Mouse (Mus musculus): ENCODE data around the gene Ddx1. TPM values are rescaled to one million over a fixed set of nuclear protein-coding genes. Genes with fewer than 3 reads are reported as not detected.
"Not testable (repeated sequence)": the region's sequence is repeated elsewhere in the genome, so short reads cannot be mapped to it uniquely, and the experiment has no call there.

Gene Ddx1
- total RNA-seq, 2 experiments from 2014 or later = 127 to 130 TPM

DNA sequence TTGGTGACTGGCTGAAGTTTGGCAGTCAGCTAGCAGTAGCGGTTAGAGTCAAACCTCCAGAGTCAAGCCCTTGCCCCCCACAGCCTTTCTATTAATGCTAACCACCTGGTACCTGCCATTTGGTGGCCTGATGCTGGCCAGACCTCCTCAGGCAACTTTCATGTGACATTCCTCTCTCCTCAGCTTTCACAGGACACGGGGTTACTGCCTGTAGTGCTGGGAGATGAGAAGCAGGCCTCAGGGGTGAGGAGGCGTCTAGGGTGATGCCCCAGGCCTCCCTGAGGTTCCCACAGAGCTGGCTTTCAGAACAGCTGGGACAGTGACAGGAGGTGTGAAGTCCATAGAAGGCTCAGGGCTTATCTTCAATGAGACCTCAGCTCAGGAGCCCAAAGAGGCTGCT, 50.9 kb downstream of the Ddx1 start:
- no peak for DNase-seq
- H3K27ac ChIP-seq = no peak overlapping the region
- intact Hi-C loops (cut with DNase I) = no loop called here
- no peak overlapping the region for H3K4me3 ChIP-seq
- TF ChIP-seq CTCF (IDR thresholded peaks at IDR 0.05) = no peak

DNA sequence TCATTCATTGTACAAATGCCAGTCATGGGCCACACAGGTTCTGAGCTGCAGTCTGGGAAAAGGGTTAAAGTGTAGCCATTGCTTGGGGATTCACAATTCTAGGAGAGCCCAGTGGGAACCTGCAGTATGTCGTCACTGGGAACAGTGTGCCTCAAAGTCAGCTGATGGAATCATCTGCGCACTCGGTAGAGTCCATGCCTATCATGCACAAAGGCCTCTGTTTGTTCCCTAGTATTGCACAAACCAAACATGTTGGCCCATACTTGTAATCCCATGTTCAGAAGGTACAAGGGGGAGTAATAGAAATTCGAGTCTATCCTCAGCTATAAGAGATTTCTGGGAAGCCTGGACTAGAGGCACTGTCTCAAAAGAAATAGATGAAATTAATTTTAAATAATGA, 52.9 kb downstream of the Ddx1 start:
- Histone ChIP-seq H3K27ac (no peak overlapping the region), H3K4me3 (no peak overlapping the region)
- DNase-seq = no peak
- intact Hi-C loops (cut with DNase I) = no loop called here
- no peak for TF ChIP-seq CTCF (IDR thresholded peaks at IDR 0.05)

DNA sequence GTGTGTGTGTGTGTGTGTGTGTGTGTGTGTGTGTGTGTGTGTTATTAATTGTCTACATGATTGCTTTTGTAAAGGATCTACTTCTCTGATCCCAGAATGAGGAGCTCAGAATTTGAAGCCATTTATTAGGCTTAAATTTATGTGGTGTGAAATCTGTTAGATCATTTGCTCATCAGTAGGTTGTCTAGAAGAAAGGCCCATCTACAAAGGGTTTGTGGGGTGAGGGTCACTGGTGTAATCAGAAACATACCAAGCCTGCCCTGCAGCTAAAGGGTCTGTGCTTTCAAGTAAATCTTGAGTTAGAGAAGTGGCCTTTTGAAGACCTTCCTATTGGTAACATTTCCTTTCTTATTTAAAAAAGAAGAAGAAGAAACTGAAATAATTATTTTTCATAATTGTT, 53.5 kb downstream of the Ddx1 start:
- DNase-seq = no peak
- intact Hi-C loops (cut with DNase I) = no loop called here
- Histone ChIP-seq H3K27ac (no peak overlapping the region), H3K4me3 (no peak overlapping the region)
- TF ChIP-seq CTCF (IDR thresholded peaks at IDR 0.05) = no peak

DNA sequence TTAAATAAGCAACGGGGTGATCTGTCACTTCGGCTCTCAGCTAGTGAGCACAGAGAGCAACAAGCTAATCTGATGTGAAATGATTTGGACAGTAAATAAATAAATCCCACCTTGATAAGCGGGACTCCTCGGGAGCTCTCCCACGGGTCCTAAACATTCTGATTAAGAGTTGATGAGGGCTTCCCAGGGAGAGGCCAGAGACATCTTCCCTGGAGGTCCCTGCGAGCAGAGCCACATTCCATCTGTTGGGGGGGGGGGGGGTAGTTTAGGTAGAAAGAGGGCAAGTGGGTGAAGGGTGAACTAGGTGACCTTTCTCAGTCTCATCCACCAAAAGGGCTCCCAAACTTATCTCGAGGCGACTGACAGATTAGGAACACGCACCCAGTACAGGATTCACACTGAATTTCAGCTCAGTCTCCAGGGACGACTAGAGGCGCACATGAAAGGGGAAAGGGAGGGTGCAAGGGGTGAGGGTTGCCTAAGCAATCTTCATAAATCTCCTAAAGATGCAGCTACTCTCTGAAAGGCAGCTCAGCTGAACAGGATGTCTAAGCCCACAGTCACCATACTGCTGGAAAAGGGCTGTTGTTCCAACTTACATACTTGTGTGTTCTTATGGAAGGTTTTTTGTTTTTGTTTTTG, 60.8 kb downstream of the Ddx1 start:
- Histone ChIP-seq H3K27ac (no peak overlapping the region), H3K4me3 (no peak overlapping the region)
- TF ChIP-seq CTCF (IDR thresholded peaks at IDR 0.05) = no peak
- DNase-seq = no peak
- intact Hi-C loops (cut with DNase I) = no loop called here

DNA sequence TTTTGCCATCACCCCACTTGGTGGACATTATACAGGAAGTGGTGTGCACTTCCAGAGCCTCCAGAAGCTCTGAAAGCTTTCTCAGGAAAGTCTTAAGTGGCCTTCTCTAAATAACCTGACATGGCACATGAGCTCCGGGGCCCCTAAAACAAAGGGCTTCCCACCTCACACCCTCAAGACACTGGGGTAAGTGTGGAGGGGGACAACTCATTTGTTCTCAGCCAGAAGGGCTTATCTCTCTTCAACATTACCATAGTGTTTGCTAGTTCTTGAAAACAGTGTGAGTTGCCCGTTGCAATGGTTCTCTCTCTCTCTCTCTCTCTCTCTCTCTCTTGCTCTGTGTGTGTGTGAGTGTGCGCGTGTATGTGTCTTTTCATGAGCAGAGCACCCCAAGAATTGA, 62.8 kb downstream of the Ddx1 start:
- intact Hi-C loops (cut with DNase I) = no loop called here
- H3K4me3 ChIP-seq = no peak overlapping the region
- H3K27ac ChIP-seq = no peak overlapping the region
- TF ChIP-seq CTCF (IDR thresholded peaks at IDR 0.05) = no peak
- DNase-seq = no peak

DNA sequence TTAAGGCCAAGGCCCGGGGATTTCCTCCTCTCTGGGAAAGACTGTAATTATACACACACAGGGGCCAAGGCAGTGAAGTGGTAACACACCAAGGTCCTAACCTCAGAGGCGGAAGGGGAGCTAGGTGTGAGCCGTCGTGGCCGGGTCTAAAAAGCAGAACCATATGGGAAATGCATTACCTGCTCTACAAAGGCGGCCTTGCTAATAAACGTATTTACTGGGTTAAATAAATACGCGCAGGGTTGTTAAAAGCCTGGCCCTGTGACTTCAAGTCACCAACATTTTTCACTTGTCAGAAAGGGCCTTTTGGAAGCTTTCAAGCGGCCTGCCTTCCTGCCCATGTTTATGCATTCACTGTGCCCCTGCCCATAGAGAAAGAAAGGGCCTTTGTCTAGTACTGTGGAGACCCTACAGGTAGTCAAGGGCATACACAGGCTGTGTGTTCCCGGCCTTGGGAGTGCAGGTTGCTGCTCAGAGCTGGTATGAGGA, 64.1 kb downstream of the Ddx1 start:
- Histone ChIP-seq H3K27ac (no peak overlapping the region), H3K4me3 (no peak overlapping the region)
- no peak for DNase-seq
- no peak for TF ChIP-seq CTCF (IDR thresholded peaks at IDR 0.05)
- intact Hi-C loops (cut with DNase I) = no loop called here

DNA sequence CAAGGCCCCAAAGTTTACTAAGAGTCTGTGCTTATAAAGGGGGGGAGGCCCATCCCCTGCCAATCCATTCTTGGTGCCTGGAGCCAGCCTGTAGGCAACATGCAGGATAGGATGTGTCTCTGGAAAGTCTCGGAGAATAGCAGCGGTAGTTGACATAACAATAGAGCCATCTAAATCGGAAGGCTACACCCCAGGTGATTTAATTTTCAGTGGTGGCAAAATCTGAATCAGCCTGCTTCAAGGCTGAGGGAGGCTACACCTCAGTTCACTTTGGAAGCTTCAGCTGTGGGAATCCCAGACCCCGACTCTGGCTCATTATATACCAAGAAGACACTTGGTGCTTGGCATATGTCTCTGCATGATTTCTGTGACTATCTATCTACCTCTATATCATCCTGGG, 64.9 kb downstream of the Ddx1 start:
- DNase-seq; H3K4me3 ChIP-seq; H3K27ac ChIP-seq; intact Hi-C loops (cut with DNase I): not testable (repeated sequence)

DNA sequence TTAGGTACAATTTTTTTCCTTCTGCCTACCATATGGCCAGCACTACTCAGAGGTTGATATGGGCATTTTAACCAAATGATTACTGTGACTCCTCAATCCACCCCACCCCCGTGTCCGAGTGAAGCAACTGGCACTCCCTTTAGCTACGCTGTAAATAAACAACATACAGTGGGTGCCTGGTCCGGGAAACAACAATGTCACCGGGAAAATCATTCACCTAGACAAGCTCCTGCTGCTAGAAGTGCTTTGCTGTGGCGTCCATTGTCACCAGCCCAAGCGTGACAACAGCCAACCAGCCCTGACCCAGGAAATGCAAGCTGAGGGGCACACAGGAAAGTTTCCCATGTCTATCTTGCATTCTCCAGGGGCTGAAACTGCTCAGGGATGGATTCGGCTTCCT, 66.8 kb downstream of the Ddx1 start:
- H3K27ac ChIP-seq = no peak overlapping the region
- H3K4me3 ChIP-seq = no peak overlapping the region
- no peak for DNase-seq
- TF ChIP-seq CTCF (IDR thresholded peaks at IDR 0.05) = no peak
- intact Hi-C loops (cut with DNase I) = no loop called here

DNA sequence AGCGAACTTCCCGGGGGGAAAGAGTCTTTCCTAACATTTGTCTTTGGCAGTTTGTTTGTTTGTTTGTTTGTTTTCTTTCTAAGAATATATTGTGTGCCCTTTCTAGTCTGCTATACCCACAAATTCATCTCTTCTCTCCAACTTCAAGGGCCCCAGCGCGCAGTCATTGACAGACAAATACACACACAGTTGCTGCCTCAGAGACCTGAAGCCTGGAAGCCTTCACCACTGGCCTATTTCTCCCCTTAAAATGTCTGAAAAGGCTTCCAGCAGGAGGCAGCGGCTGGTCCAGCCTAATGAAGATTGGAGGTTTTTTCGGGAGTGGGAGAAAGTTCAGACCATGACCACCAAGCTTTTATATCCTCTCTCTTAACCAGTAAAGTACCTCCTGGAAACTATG, 67.3 kb downstream of the Ddx1 start:
- DNase-seq = no peak
- Histone ChIP-seq H3K4me3 (no peak overlapping the region), H3K27ac (no peak overlapping the region)
- no peak for TF ChIP-seq CTCF (IDR thresholded peaks at IDR 0.05)
- intact Hi-C loops (cut with DNase I) = no loop called here

DNA sequence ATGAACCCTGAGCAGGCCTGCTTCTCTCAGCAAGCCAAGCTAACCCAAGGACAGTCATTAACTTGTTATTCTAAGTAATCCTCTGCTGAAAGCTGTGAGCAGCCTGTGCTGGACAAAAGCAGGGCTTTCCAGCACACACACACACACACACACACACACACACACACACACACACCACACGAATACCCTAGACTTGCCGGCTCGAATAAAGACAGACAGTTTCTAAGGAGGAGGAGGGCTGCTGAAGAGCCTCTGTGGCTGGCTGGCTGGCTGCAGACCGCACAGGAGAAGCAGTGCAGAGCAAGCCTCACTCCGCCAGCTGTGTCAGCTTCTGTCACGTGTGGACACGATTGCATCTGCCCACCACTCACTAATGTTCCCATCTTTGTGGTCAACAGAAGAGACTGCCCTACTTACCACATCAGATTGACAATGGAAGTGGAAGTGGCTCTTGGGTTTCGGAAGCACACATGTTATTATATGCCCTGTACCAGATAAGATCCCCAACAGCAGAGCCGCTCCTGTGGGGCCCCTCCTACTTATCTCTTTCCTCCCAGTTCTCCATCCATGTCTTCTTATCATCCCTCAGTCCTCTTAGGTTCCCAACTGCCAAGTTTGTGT, 68.2 kb downstream of the Ddx1 start:
- Histone ChIP-seq H3K4me3 (no peak overlapping the region), H3K27ac (no peak overlapping the region)
- DNase-seq = no peak
- intact Hi-C loops (cut with DNase I) = no loop called here
- no peak for TF ChIP-seq CTCF (IDR thresholded peaks at IDR 0.05)

DNA sequence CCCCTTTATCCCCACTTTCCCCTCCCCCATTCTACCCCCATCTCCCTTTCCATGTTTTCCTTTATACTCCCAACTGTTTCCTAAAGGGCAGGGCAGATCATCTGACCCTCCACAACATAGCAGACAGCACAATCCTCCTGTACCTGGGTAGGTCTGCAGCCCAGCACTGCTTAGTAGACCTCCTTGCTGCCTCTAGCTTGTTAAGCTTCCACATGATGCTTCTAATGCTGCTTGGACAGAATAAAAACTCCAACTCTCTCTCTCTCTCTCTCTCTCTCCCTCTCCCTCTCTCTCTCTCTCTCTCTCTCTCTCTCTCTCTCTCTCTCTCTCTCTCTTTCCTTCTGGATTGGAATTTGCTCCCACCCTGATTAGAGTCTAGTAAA, 68.7 kb downstream of the Ddx1 start:
- intact Hi-C loops (cut with DNase I) = no loop called here
- Histone ChIP-seq H3K27ac (no peak overlapping the region), H3K4me3 (no peak overlapping the region)
- TF ChIP-seq CTCF (IDR thresholded peaks at IDR 0.05) = no peak
- no peak for DNase-seq

DNA sequence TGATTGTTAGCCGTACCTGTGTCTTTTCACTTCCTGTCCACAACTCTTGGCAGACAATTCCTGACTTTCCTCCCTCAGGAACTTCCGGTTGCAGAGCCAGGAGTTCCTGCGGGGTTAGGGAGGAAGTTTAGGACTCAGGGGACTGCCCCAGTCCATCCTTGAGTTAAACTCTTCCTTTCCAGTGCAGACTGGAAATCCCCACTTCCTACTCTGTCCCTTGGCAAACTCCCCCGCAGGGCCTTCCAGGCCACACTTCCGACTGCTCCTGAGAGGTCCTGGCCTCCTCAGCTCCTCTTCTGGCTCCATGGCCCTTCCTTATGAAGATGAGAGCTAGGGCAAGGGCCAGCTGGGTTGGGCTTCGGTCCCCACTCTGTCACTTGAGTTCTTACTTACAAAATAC, 71.4 kb downstream of the Ddx1 start:
- no peak for DNase-seq
- intact Hi-C loops (cut with DNase I) = no loop called here
- Histone ChIP-seq H3K4me3 (no peak overlapping the region), H3K27ac (no peak overlapping the region)
- no peak for TF ChIP-seq CTCF (IDR thresholded peaks at IDR 0.05)

DNA sequence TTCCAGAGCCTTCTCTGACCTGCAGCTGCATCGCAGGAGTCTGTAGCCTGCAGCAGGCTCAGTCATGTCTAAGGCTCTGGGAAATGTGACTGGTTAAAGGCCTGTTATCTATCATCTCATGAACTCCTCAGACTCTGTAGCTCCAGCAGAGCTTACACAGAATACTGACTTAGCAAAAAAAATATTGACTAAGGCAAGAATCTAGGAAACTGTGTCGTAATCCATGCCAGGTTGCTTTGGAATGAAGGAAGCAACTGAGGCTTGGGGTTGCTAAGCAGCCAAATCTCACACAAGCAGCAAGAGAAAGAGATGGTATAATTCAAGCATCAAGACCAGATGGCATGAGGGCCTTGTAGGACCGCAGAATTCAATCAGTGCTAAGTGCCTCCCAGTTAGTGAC, 72.1 kb downstream of the Ddx1 start:
- intact Hi-C loops (cut with DNase I) = no loop called here
- TF ChIP-seq CTCF (IDR thresholded peaks at IDR 0.05) = no peak
- no peak overlapping the region for H3K27ac ChIP-seq

DNA sequence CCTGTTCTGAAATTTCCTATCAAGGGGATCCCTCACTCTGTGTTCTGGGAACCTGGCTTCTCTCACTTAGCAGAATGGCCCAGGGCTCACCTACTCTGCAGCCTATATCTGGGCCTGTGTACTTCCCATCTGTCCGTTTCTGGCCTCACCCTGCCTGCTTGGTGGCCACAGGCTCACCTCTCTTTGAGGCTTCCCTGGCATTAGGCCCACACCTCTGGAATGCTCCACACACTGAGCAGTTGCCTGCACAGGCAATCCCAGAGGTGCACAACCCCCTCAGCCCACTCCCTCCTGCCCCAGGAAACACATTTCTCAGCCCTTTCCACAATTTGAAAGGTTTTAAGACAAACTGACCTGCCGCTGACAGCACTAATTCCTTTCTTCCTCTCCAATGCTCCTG, 72.9 kb downstream of the Ddx1 start:
- no peak for DNase-seq
- no peak for TF ChIP-seq CTCF (IDR thresholded peaks at IDR 0.05)
- Histone ChIP-seq H3K4me3 (no peak overlapping the region), H3K27ac (no peak overlapping the region)
- intact Hi-C loops (cut with DNase I) = no loop called here

More for the DNA sequence above, 72.1 kb downstream of the Ddx1 start:
- no peak for DNase-seq
- no peak overlapping the region for H3K4me3 ChIP-seq
